Mouse (Mus musculus) urinary bladder, adult 2 months (tissue): Measurements from ENCODE around the gene Specc1l. TPM values are rescaled to one million over a fixed set of nuclear protein-coding genes. Genes with fewer than 3 reads are reported as not detected.
"Not testable (repeated sequence)": the region's sequence is repeated elsewhere in the genome, so short reads cannot be mapped to it uniquely, and the experiment has no call there.

Experiments
- DNase-seq: peaks from one replicate; pipeline ENCODE4 v3.0.0; 2022; ENCODE audit warnings: low spot score
- polyA plus RNA-seq: library from polyadenylated mRNA; depleted of rRNA; stranded (reverse); fragments of >200 nt; gene quantifications from 2 replicates; pipeline ENCODE4 v1.2.3, GENCODE M21; 2012; rRNA removed

The Specc1l gene
- polyA plus RNA-seq, 1 experiment, result 23.5 TPM

DNA sequence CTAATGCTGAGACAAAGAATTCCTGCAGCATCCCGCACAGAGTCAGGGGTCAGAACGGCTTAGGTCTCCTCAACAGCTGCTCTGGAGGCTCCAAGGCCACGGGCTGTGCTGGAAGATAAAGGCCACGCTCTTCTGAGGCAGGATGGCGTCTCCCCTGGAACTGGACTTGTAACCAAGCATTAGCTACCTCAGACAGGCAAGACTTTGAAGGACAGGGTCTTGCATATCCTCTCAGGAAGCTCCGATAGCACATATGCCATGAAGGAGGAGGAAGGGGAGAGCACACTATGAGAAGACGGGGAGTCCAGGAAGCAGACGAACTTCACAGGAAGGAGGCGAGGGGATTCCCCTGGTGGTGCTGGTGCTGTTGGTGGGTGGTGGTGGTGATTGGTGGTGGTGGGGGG lies 142.0 kb downstream of the Specc1l start:
- DNase-seq, result not testable (repeated sequence)

DNA sequence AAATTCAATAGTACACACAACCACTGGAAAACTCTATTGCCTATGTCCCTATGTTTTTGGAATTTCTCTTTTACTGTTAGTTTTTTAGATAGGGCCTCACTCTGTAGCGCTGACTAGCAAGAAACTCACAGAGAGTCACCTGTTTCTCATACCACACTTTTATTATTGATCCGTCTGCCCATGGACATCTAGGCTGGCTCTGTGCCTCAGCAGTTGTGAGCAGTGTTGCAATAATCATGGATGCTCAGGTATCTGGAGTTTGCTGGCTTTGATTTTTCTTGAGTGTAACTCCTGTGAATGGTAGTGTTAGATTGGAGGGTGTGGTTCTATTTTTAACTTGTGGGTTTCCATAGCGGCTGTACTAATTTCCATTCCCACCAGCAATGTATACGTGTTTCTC lies 143.5 kb downstream of the Specc1l start:
- no peak for DNase-seq

Other genes with a start within 250 kb of the Specc1l start
- 10.8 and 14.1 TPM in 2 replicates for gene Gnaz, start 244.9 kb upstream of the Specc1l start, polyA plus RNA-seq
- gene Rsph14, start 179.5 kb upstream of the Specc1l start, polyA plus RNA-seq, result not detected in 2 replicates
- gene Rab36, start 175.0 kb upstream of the Specc1l start, polyA plus RNA-seq, result 8.2 and 11.2 TPM in 2 replicates
- gene Bcr, start 151.5 kb upstream of the Specc1l start, polyA plus RNA-seq, result 35.5 and 39.5 TPM in 2 replicates
- gene Adora2a, start 104.8 kb downstream of the Specc1l start, polyA plus RNA-seq, result 2.0 and 2.1 TPM in 2 replicates
- 0.90 and 1.0 TPM in 2 replicates for gene Upb1, start 189.0 kb downstream of the Specc1l start, polyA plus RNA-seq